8 mouse cellular contexts compared by ENCODE assay signal in the genomic region with DNA sequence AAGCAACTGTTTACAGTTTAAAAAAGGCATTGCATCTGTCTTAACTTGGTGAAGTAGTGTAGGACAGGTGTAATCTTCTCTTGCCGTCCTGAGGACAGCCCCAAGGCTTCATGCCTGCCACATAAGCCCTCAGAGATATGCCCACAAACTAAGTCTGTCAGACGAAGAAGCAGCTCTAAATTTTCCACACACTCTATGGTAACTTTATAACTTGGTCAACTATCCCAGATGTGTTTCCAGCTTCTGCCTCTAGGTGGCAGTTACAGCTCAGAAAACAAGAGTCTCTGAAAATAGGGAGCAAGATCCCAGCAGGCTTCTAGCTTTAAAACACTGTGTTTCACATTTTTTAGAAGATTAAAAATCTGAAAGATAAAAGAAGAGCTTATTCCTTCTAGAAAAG.
DNase-seq lines count a peak whose midpoint lies in the region; ATAC-seq and TF ChIP-seq lines count a peak whose summit lies in the region.

No protein-coding gene starts in this region.

- no peak for TF ChIP-seq POLR2A in CH12.LX (IDR thresholded peaks at IDR 0.05; ENCODE audit: low read depth, low read length)

- in situ Hi-C loops in CH12.LX (cut with MboI; ENCODE audit: low pct_ligation_motif_present, low pct_unique_long_range_greater_than_20kb, low sequenced_read_pairs), result no loop called here

- TF ChIP-seq CTCF in CH12.LX (conservative IDR thresholded peaks at IDR 0.05 in 1 of 2, IDR thresholded peaks at IDR 0.05 in 1 of 2; ENCODE audit: low read depth in 2 of 2, low read length in 2 of 2), result peak in 1 of 2 experiments; percentile 28; a peak in 2 of 4 replicates

- dilution Hi-C loops in CH12.LX (cut with MboI; ENCODE audit: extremely low pct_ligation_motif_present, extremely low pct_unique_long_range_greater_than_20kb, low sequenced_read_pairs), result no loop called here

- peaks cover 63% of the 10 kb centered on the region for H3K9me3 ChIP-seq in CH12.LX (replicated peaks; ENCODE audit: low read length)
- no peaks in the 10 kb centered on the region for H3K9me3 ChIP-seq in liver, embryonic 13.5 days (replicated peaks)

- no peak overlapping the region for H3K27ac ChIP-seq in CH12.LX (ENCODE audit: insufficient read depth, low read depth)
- H3K27ac ChIP-seq in liver, embryonic 13.5 days, result no peak overlapping the region

- H3K4me1 ChIP-seq in CH12.LX (ENCODE audit: control insufficient read depth in 1 of 2, insufficient read depth in 2 of 2), result no peaks in the 10 kb centered on the region
- H3K4me1 ChIP-seq in liver, embryonic 13.5 days (replicated peaks), result 0 out of 2 replicates have a peak, but pooled peaks cover under 1% of the 10 kb centered on the region

- H3K4me2 ChIP-seq in CH12.LX (ENCODE audit: insufficient read depth, low read depth, poor library complexity, severe bottlenecking), result no peak overlapping the region
- H3K4me2 ChIP-seq in liver, embryonic 13.5 days, result no peak overlapping the region

- no peaks in the 10 kb centered on the region for H3K79me2 ChIP-seq in CH12.LX (replicated peaks; ENCODE audit: control insufficient read depth, extremely low read depth, insufficient read depth, poor library complexity, severe bottlenecking)

- no peak overlapping the region for H3K4me3 ChIP-seq in CH12.LX (replicated peaks in 1 of 3; ENCODE audit: low read depth in 2 of 3, low read length in 2 of 3, poor library complexity in 1 of 3)
- no peak overlapping the region for H3K4me3 ChIP-seq in liver, embryonic 13.5 days (replicated peaks)

- H3K27me3 ChIP-seq in CH12.LX (replicated peaks), result no peaks in the 10 kb centered on the region
- no peaks in the 10 kb centered on the region for H3K27me3 ChIP-seq in liver, embryonic 13.5 days

- peak; percentile 0 for DNase-seq in CH12.LX (ENCODE audit: extremely low read depth)
- peak; percentile 7 for DNase-seq in WW6 (ENCODE audit: low read depth, low spot score)
- DNase-seq in cerebellum, postnatal 36 days, result peak; percentile 49 to 74
- DNase-seq in gastrocnemius, adult 8-10 months (ENCODE audit: low spot score in 2 of 2), result peak; percentile 9 to 19
- peak; percentile 67 to 81 for DNase-seq in kidney, postnatal 36 days
- peak; percentile 12 for DNase-seq in liver, embryonic 13.5 days
- peak; percentile 72 for DNase-seq in retina, postnatal 1 day

- no peak overlapping the region for H3K9ac ChIP-seq in CH12.LX (ENCODE audit: insufficient read depth, low read depth)
- no peak overlapping the region for H3K9ac ChIP-seq in liver, embryonic 13.5 days

- TF ChIP-seq EP300 in CH12.LX (IDR thresholded peaks at IDR 0.05; ENCODE audit: low read length), result no peak

- no peak for ATAC-seq in liver, embryonic 13.5 days (ENCODE audit: low read depth)
- ATAC-seq in erythroblast, adult 5-6 weeks (replicated peaks; ENCODE audit: low FRiP score, poor library complexity, severe bottlenecking), result no peak

- WGBS in liver, embryonic 13.5 days (ENCODE audit: insufficient replicate concordance), result 34% methylated on average over 2 of the region's 2 CpGs

- no peaks in the 10 kb centered on the region for H3K36me3 ChIP-seq in CH12.LX (replicated peaks in 1 of 2; ENCODE audit: control insufficient read depth in 1 of 2, insufficient read depth in 1 of 2, low read length in 1 of 2)
- H3K36me3 ChIP-seq in liver, embryonic 13.5 days, result no peaks in the 10 kb centered on the region

- peak; percentile 32 for TF ChIP-seq RAD21 in CH12.LX (IDR thresholded peaks at IDR 0.05; ENCODE audit: low read depth, low read length)

TF ChIP-seq in CH12.LX, 34 proteins besides CTCF, POLR2A, EP300 and RAD21:
- no peak for TF ChIP-seq JUN (IDR thresholded peaks at IDR 0.05; ENCODE audit: insufficient read depth, low read depth, low read length)
- TF ChIP-seq TCF12 (IDR thresholded peaks at IDR 0.05; ENCODE audit: low read depth, low read length), result no peak
- no peak for TF ChIP-seq BHLHE40 (IDR thresholded peaks at IDR 0.05; ENCODE audit: low read depth, low read length)
- no peak for TF ChIP-seq ZNF384 (IDR thresholded peaks at IDR 0.05; ENCODE audit: low read depth, low read length)
- no peak for TF ChIP-seq CHD2 (IDR thresholded peaks at IDR 0.05; ENCODE audit: low read length)
- no peak for TF ChIP-seq ZKSCAN1 (IDR thresholded peaks at IDR 0.05; ENCODE audit: borderline replicate concordance, low read depth, low read length)
- TF ChIP-seq MXI1 (IDR thresholded peaks at IDR 0.05; ENCODE audit: low read depth, low read length), result no peak
- no peak for TF ChIP-seq MEF2A (IDR thresholded peaks at IDR 0.05; ENCODE audit: borderline replicate concordance, low read depth, low read length)
- no peak for TF ChIP-seq POLR2AphosphoS2 (IDR thresholded peaks at IDR 0.05; ENCODE audit: low read depth, low read length)
- TF ChIP-seq MYC (IDR thresholded peaks at IDR 0.05; ENCODE audit: low read depth, low read length), result no peak
- TF ChIP-seq HCFC1 (IDR thresholded peaks at IDR 0.05; ENCODE audit: low read depth, low read length), result no peak
- no peak for TF ChIP-seq E2F4 (IDR thresholded peaks at IDR 0.05; ENCODE audit: insufficient replicate concordance, low read depth, low read length)
- no peak for TF ChIP-seq MAX (IDR thresholded peaks at IDR 0.05; ENCODE audit: low read length)
- TF ChIP-seq MAFK (IDR thresholded peaks at IDR 0.05; ENCODE audit: insufficient replicate concordance, low read length), result no peak
- no peak for TF ChIP-seq ETS1 (conservative IDR thresholded peaks at IDR 0.05; ENCODE audit: low read depth, low read length)
- no peak for TF ChIP-seq NRF1 (IDR thresholded peaks at IDR 0.05; ENCODE audit: low read depth, low read length)
- TF ChIP-seq RCOR1 (conservative IDR thresholded peaks at IDR 0.05; ENCODE audit: low read depth, low read length), result no peak
- no peak for TF ChIP-seq SIN3A (IDR thresholded peaks at IDR 0.05; ENCODE audit: low read length)
- TF ChIP-seq UBTF (IDR thresholded peaks at IDR 0.05; ENCODE audit: low read depth, low read length), result no peak

Comparison
In these comparisons a context has a peak if more than half of its experiments do, and no peak if none do; other contexts are left out.
1. DNase-seq: peak in every context shown above with its lines; median percentile 74 in kidney, postnatal 36 days; 72 in retina, postnatal 1 day; 62 in cerebellum, postnatal 36 days; 14 in gastrocnemius, adult 8-10 months; 12 in liver, embryonic 13.5 days; 7 in WW6; 0 in CH12.LX.